Mouse (Mus musculus) cortical plate, adult 2 months (tissue): Measurements from ENCODE around the gene Zdhhc5.

ENCODE experiments used
- CTCF ChIP-seq: fragments of 200-500 bp; IDR thresholded peaks from 2 replicates; pipeline ENCODE4 v1.5.1; 2011; ENCODE audit warnings: mild to moderate bottlenecking, control low read depth, low read length; ENCODE audit not compliant: insufficient read depth; ENCODE audit errors: extremely low read depth
- POLR2A ChIP-seq: fragments of 200-500 bp; IDR thresholded peaks from 2 replicates; pipeline ENCODE4 v1.6.1; 2011; ENCODE audit warnings: mild to moderate bottlenecking, low read length, control low read depth; ENCODE audit not compliant: insufficient read depth; ENCODE audit errors: extremely low read depth

GRCm38 (mm10) chr2:84761840-84762239 lies 46.9 kb upstream of the Zdhhc5 start:
- TF ChIP-seq CTCF = no peak
- TF ChIP-seq POLR2A = no peak
